Mouse (Mus musculus) liver, adult 2 months (tissue): ENCODE results near the gene Rngtt.
"Not testable (repeated sequence)": the region's sequence is repeated elsewhere in the genome, so short reads cannot be mapped to it uniquely, and the experiment has no call there.

Experiments
- CTCF ChIP-seq: fragments of 200-500 bp; IDR thresholded peaks from 2 replicates; pipeline ENCODE4 v1.5.1; 2011; ENCODE audit warnings: low read depth, low read length, control low read depth
- POLR2A ChIP-seq: fragments of 200-500 bp; IDR thresholded peaks from 2 replicates; pipeline ENCODE4 v1.6.1; 2011; ENCODE audit warnings: low read length, control low read depth; ENCODE audit not compliant: insufficient read depth; ENCODE audit errors: extremely low read depth

- not testable (repeated sequence) for TF ChIP-seq CTCF, POLR2A
These were observed 4.0 kb downstream of the Rngtt start for GRCm38 (mm10) chr4:33314150-33314549.
